Mouse (Mus musculus): Measurements from ENCODE around the gene Anks3. TPM values are rescaled to one million over a fixed set of nuclear protein-coding genes. Genes with fewer than 3 reads are reported as not detected.
A peak's percentile ranks its signal among the peaks of the same experiment; 100 is the strongest.

Anks3 gene
- polyA plus RNA-seq, 1 experiment from 2014 or later: 18.0 TPM

DNA sequence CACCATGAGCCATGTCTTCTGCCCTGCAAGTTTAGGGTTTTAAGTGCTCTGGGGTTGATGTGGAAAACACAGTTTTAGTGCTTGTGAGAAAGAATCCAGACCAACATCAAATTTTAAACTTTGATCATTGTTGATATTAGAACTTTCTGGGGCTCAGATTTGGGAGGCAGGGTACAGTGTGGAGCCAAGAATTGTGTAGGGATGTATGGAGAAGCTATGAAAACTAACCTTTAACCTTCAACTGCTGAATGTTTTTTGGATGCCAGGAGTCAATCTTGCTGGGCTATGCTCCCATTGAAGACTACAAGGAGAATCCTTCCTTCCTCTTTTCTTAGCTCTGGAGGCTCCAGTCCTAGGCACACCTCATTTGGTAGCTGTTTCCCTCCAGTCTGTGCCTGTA, 57.4 kb downstream of the Anks3 start:
- Histone ChIP-seq H3K4me3 (ENCODE audit: low read depth, low read length) (no peak overlapping the region), H3K9me3 (ENCODE audit: control insufficient read depth) (no peaks in the 10 kb centered on the region), H3K27ac (ENCODE audit: low read depth, low read length) (no peak overlapping the region), H3K4me1 (replicated peaks; ENCODE audit: control insufficient read depth, insufficient read depth, low read length) (no peaks in the 10 kb centered on the region), H3K36me3 (ENCODE audit: control insufficient read depth, insufficient read depth) (peaks cover 31% of the 10 kb centered on the region), H3K9ac (ENCODE audit: low read depth, low read length) (no peak overlapping the region), H3K4me2 (replicated peaks; ENCODE audit: low read depth) (no peak overlapping the region), H3K27me3 (replicated peaks; ENCODE audit: control insufficient read depth, insufficient read depth, low read length) (no peaks in the 10 kb centered on the region)
- TF ChIP-seq CTCF (IDR thresholded peaks at IDR 0.05; ENCODE audit: low read depth): no peak
- ATAC-seq: no peak

DNA sequence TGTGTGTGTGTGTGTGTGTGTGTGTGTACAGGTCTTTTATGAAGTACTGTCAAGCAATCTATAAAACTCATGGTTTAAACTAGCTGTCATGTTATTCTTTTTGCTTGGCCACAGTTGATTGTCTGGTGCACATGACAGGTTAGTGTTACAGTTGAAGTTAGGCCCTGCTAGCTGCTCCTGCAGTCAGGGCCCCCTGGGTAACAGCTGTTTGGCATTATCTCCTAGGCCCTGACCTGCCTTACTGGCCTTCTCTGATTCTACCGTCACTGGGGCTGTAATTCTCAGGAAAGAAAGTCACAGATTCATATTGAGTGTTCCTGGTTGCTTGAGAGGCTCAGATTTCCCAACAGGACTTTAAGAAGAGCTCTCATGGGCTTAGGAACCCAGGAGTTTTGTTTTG, 58.4 kb downstream of the Anks3 start:
- no peak overlapping the region for H3K4me3 ChIP-seq (ENCODE audit: low read depth, low read length)
- peaks cover 27% of the 10 kb centered on the region for H3K36me3 ChIP-seq (ENCODE audit: control insufficient read depth, insufficient read depth)
- H3K4me1 ChIP-seq (replicated peaks; ENCODE audit: control insufficient read depth, insufficient read depth, low read length): no peaks in the 10 kb centered on the region
- H3K9ac ChIP-seq (ENCODE audit: low read depth, low read length): no peak overlapping the region
- H3K27me3 ChIP-seq (replicated peaks; ENCODE audit: control insufficient read depth, insufficient read depth, low read length): no peaks in the 10 kb centered on the region
- 52% methylated on average over 1 of the region's 1 CpGs for WGBS
- H3K9me3 ChIP-seq (ENCODE audit: control insufficient read depth): no peaks in the 10 kb centered on the region
- H3K4me2 ChIP-seq (replicated peaks; ENCODE audit: low read depth): no peak overlapping the region
- no peak overlapping the region for H3K27ac ChIP-seq (ENCODE audit: low read depth, low read length)
- ATAC-seq: no peak
- no peak for TF ChIP-seq CTCF (IDR thresholded peaks at IDR 0.05; ENCODE audit: low read depth)

- H3K4me1 ChIP-seq (replicated peaks; ENCODE audit: control insufficient read depth, insufficient read depth, low read length): no peaks in the 10 kb centered on the region
- no peaks in the 10 kb centered on the region for H3K27me3 ChIP-seq (replicated peaks; ENCODE audit: control insufficient read depth, insufficient read depth, low read length)
- H3K27ac ChIP-seq (ENCODE audit: low read depth, low read length): no peak overlapping the region
- H3K9ac ChIP-seq (ENCODE audit: low read depth, low read length): no peak overlapping the region
- no peak overlapping the region for H3K4me3 ChIP-seq (ENCODE audit: low read depth, low read length)
- H3K4me2 ChIP-seq (replicated peaks; ENCODE audit: low read depth): no peak overlapping the region
- H3K9me3 ChIP-seq (ENCODE audit: control insufficient read depth): no peaks in the 10 kb centered on the region
- ATAC-seq: peak; percentile 61
- peaks cover 23% of the 10 kb centered on the region for H3K36me3 ChIP-seq (ENCODE audit: control insufficient read depth, insufficient read depth)
- 74% methylated on average over 3 of the region's 3 CpGs for WGBS
- TF ChIP-seq CTCF (IDR thresholded peaks at IDR 0.05; ENCODE audit: low read depth): no peak
Measured at GRCm38 (mm10) chr16:4904878-4905277, 59.1 kb downstream of the Anks3 start.

DNA sequence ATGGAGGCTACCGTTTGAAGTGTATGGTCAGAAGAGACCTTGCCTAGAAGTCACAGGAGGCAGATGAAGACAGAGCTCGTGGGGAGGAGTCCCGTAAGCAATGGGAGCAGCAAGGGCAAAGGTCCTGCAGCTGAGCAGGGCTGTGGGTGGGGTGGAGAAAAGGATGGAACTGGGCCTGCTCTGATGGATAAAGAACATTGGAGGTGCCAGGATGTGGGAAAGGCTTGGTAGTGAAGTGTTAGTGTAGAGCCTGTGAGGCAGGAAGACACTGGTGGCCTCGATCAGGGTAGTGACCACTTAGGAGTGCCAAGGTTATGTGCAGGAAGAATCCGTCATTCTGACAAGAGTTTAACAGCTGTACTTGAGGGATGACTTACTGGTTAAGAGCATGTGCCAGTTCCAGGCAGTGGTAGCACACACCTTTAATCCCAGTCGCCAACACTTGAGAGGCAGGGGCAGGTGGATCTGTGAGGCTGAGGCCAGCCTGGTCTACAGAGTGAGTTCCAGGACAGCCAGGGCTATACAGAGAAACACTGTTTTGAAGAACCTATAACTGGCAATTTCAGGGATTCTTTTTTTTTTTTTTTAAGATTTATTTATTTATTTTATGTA, 60.4 kb downstream of the Anks3 start:
- H3K9ac ChIP-seq (ENCODE audit: low read depth, low read length): no peak overlapping the region
- no peak overlapping the region for H3K4me3 ChIP-seq (ENCODE audit: low read depth, low read length)
- H3K27me3 ChIP-seq (replicated peaks; ENCODE audit: control insufficient read depth, insufficient read depth, low read length): no peaks in the 10 kb centered on the region
- H3K27ac ChIP-seq (ENCODE audit: low read depth, low read length): no peak overlapping the region
- ATAC-seq: peak; percentile 72
- 39% methylated on average over 6 of the region's 6 CpGs for WGBS
- H3K9me3 ChIP-seq (ENCODE audit: control insufficient read depth): no peaks in the 10 kb centered on the region
- TF ChIP-seq CTCF (IDR thresholded peaks at IDR 0.05; ENCODE audit: low read depth): no peak
- H3K4me2 ChIP-seq (replicated peaks; ENCODE audit: low read depth): no peak overlapping the region
- 0 out of 2 replicates have a peak, but pooled peaks cover 13% of the 10 kb centered on the region for H3K36me3 ChIP-seq (ENCODE audit: control insufficient read depth, insufficient read depth)
- H3K4me1 ChIP-seq (replicated peaks; ENCODE audit: control insufficient read depth, insufficient read depth, low read length): no peaks in the 10 kb centered on the region

GRCm38 (mm10) chr16:4902390-4902789, 61.6 kb downstream of the Anks3 start:
- Histone ChIP-seq H3K9ac (ENCODE audit: low read depth, low read length) (no peak overlapping the region), H3K36me3 (ENCODE audit: control insufficient read depth, insufficient read depth) (0 out of 2 replicates have a peak, but pooled peaks cover 8% of the 10 kb centered on the region), H3K4me1 (replicated peaks; ENCODE audit: control insufficient read depth, insufficient read depth, low read length) (no peaks in the 10 kb centered on the region), H3K27me3 (replicated peaks; ENCODE audit: control insufficient read depth, insufficient read depth, low read length) (no peaks in the 10 kb centered on the region), H3K9me3 (ENCODE audit: control insufficient read depth) (no peaks in the 10 kb centered on the region), H3K4me3 (ENCODE audit: low read depth, low read length) (no peak overlapping the region), H3K27ac (ENCODE audit: low read depth, low read length) (no peak overlapping the region), H3K4me2 (replicated peaks; ENCODE audit: low read depth) (no peak overlapping the region)
- ATAC-seq: no peak
- TF ChIP-seq CTCF (IDR thresholded peaks at IDR 0.05; ENCODE audit: low read depth): no peak
- 75% methylated on average over 2 of the region's 2 CpGs for WGBS

DNA sequence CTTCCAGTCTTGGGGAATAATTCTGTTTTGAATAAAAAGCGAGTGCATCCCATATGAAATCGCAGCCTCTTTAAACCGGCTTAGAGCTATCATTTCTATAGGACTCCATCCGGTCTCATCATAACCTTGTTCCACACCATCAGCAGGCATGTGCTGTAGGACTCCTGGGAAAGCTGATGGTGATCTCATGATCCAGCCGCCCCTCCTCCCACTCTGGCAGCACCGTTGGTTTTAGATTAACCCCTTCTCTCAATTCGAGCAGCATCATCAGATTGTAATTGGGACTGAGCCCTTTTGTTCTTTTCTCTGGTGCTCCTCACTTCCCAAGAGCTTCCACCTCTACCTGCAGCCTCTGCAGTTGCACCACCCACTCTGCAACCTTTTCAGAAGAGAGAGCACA, 62.8 kb downstream of the Anks3 start:
- Histone ChIP-seq H3K27ac (ENCODE audit: low read depth, low read length) (no peak overlapping the region), H3K4me3 (ENCODE audit: low read depth, low read length) (no peak overlapping the region), H3K9me3 (ENCODE audit: control insufficient read depth) (no peaks in the 10 kb centered on the region), H3K4me1 (replicated peaks; ENCODE audit: control insufficient read depth, insufficient read depth, low read length) (no peaks in the 10 kb centered on the region), H3K27me3 (replicated peaks; ENCODE audit: control insufficient read depth, insufficient read depth, low read length) (no peaks in the 10 kb centered on the region), H3K36me3 (ENCODE audit: control insufficient read depth, insufficient read depth) (0 out of 2 replicates have a peak, but pooled peaks cover 6% of the 10 kb centered on the region), H3K9ac (ENCODE audit: low read depth, low read length) (no peak overlapping the region), H3K4me2 (replicated peaks; ENCODE audit: low read depth) (no peak overlapping the region)
- TF ChIP-seq CTCF (IDR thresholded peaks at IDR 0.05; ENCODE audit: low read depth): no peak
- ATAC-seq: no peak
- 64% methylated on average over 7 of the region's 7 CpGs for WGBS

GRCm38 (mm10) chr16:4899711-4900110, 64.3 kb downstream of the Anks3 start:
- Histone ChIP-seq H3K4me3 (ENCODE audit: low read depth, low read length) (no peak overlapping the region), H3K27ac (ENCODE audit: low read depth, low read length) (no peak overlapping the region), H3K36me3 (ENCODE audit: control insufficient read depth, insufficient read depth) (0 out of 2 replicates have a peak, but pooled peaks cover 6% of the 10 kb centered on the region), H3K4me2 (replicated peaks; ENCODE audit: low read depth) (no peak overlapping the region), H3K9me3 (ENCODE audit: control insufficient read depth) (no peaks in the 10 kb centered on the region), H3K27me3 (replicated peaks; ENCODE audit: control insufficient read depth, insufficient read depth, low read length) (no peaks in the 10 kb centered on the region), H3K4me1 (replicated peaks; ENCODE audit: control insufficient read depth, insufficient read depth, low read length) (no peaks in the 10 kb centered on the region), H3K9ac (ENCODE audit: low read depth, low read length) (no peak overlapping the region)
- ATAC-seq: no peak
- TF ChIP-seq CTCF (IDR thresholded peaks at IDR 0.05; ENCODE audit: low read depth): no peak
- 58% methylated on average over 2 of the region's 2 CpGs for WGBS
